ENCODE assay signal across 28 mouse cellular contexts in the genomic region with DNA sequence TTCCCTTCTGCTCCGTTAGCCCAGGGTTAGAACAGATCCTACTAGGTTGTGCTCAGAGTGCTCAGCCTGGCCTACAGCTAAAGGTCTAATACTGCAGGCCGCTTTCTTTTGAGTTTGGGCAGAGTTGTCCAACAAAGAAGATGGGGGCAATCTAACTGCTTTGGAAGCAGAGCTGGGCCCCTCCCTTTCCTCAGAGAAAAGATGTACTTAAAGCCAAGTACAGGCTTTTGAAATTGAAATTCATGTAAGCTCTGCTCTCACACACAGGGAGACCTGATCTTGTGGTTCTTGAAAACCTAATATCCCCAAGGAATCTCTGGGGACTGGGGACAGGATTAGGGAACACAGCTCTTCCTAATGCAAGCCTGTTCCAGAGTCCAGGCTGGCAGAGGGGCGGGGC.
DNase-seq lines count a peak whose midpoint lies in the region; ATAC-seq lines count a peak whose summit lies in the region.
"Had no signal": no experiment of that assay in that cellular context is flagged by ENCODE, and none has a peak within 500 bp of the region (broad histone marks: within the 10 kb centered on the region; RNA-seq: fewer than 3 reads in every experiment).

No protein-coding gene starts in this region.

- ATAC-seq in limb, embryonic 11.5 days (ENCODE audit: insufficient number of reproducible peaks, low FRiP score, low TSS enrichment, low read depth), result no peak
- no peak for ATAC-seq in midbrain, embryonic 12.5 days (ENCODE audit: low FRiP score, low read depth)
- ATAC-seq: activated CD4-positive, CD25-positive, alpha-beta regulatory T cell, adult 4 months; forebrain, embryonic 13.5 days; forebrain, embryonic 16.5 days; hindbrain, postnatal 0 days; Patski had no signal

- H3K27ac ChIP-seq in limb, embryonic 11.5 days (replicated peaks; ENCODE audit: low read depth, low read length), result no peak overlapping the region
- H3K27ac ChIP-seq in limb, embryonic 10.5 days, result no peak overlapping the region
- 0 out of 2 replicates have a peak overlapping the region, but pooled peaks have one; percentile 7 for H3K27ac ChIP-seq in midbrain, embryonic 12.5 days (replicated peaks)
- H3K27ac ChIP-seq in midbrain, embryonic 10.5 days (replicated peaks), result no peak overlapping the region
- H3K27ac ChIP-seq: forebrain, embryonic 10.5 days; forebrain, embryonic 13.5 days; heart, embryonic 15.5 days; hindbrain, embryonic 12.5 days; hindbrain, postnatal 0 days had no signal

- H3K4me1 ChIP-seq in limb, embryonic 11.5 days (ENCODE audit: control insufficient read depth, insufficient read depth, low read length), result peaks cover 31% of the 10 kb centered on the region
- peaks cover 70% of the 10 kb centered on the region for H3K4me1 ChIP-seq in limb, embryonic 10.5 days
- peaks cover 21% of the 10 kb centered on the region for H3K4me1 ChIP-seq in midbrain, embryonic 12.5 days
- H3K4me1 ChIP-seq in midbrain, embryonic 10.5 days, result peaks cover 27% of the 10 kb centered on the region

- DNase-seq in heart, adult 11 months, result peak; percentile 41
- DNase-seq in heart, adult 8-10 months (ENCODE audit: low spot score), result no peak
- DNase-seq in limb, embryonic 11.5 days (ENCODE audit: low spot score), result no peak
- DNase-seq in limb, embryonic 10.5 days (ENCODE audit: low spot score), result no peak
- no peak for DNase-seq in midbrain, embryonic 10.5 days (ENCODE audit: low spot score)
- DNase-seq in ZHBTc4 (ENCODE audit: low read depth, low spot score), result peak; percentile 80
- no peak for DNase-seq in embryo, embryonic 10.5 days (ENCODE audit: low spot score)
- DNase-seq: adrenal gland, adult 8-10 months; adrenal gland, postnatal 25 days; cerebellum, adult 11-12 months; cerebellum, adult 8-10 months; cerebellum, postnatal 10 days; cerebellum, postnatal 36 days; gastrocnemius, postnatal 10 days; gastrocnemius, postnatal 36 days; heart, postnatal 10 days; heart, postnatal 36 days had no signal

- no peak overlapping the region for H3K4me2 ChIP-seq in limb, embryonic 11.5 days (ENCODE audit: low read depth, severe bottlenecking)
- H3K4me2 ChIP-seq in midbrain, embryonic 12.5 days (replicated peaks), result no peak overlapping the region
- H3K4me2 ChIP-seq: forebrain, embryonic 13.5 days; heart, embryonic 12.5 days; heart, embryonic 15.5 days; hindbrain, embryonic 12.5 days had no signal

- WGBS in limb, embryonic 11.5 days, result 91% methylated on average over 3 of the region's 3 CpGs
- WGBS in limb, embryonic 10.5 days, result 90% methylated on average over 3 of the region's 3 CpGs
- 79% methylated on average over 3 of the region's 3 CpGs for whole genome bisulfite sequencing in midbrain, embryonic 12.5 days
- 82% methylated on average over 3 of the region's 3 CpGs for WGBS in midbrain, embryonic 10.5 days

- H3K9me3 ChIP-seq in limb, embryonic 11.5 days (ENCODE audit: control insufficient read depth, low read length), result no peaks in the 10 kb centered on the region
- no peaks in the 10 kb centered on the region for H3K9me3 ChIP-seq in limb, embryonic 10.5 days (replicated peaks)
- no peaks in the 10 kb centered on the region for H3K9me3 ChIP-seq in midbrain, embryonic 12.5 days
- H3K9me3 ChIP-seq in midbrain, embryonic 10.5 days (replicated peaks), result no peaks in the 10 kb centered on the region
- H3K9me3 ChIP-seq: forebrain, embryonic 10.5 days; forebrain, embryonic 13.5 days; G1E; heart, embryonic 12.5 days; heart, embryonic 15.5 days; hindbrain, embryonic 12.5 days had no signal

- H3K9ac ChIP-seq in limb, embryonic 11.5 days (ENCODE audit: low read length), result 0 out of 2 replicates have a peak overlapping the region, but pooled peaks have one; percentile 9
- no peak overlapping the region for H3K9ac ChIP-seq in midbrain, embryonic 12.5 days (replicated peaks)
- H3K9ac ChIP-seq: forebrain, embryonic 13.5 days; heart, embryonic 12.5 days; heart, embryonic 15.5 days; hindbrain, embryonic 12.5 days had no signal

- no peaks in the 10 kb centered on the region for H3K36me3 ChIP-seq in limb, embryonic 11.5 days (ENCODE audit: control insufficient read depth, insufficient read depth, low read length)
- peaks cover 22% of the 10 kb centered on the region for H3K36me3 ChIP-seq in limb, embryonic 10.5 days
- no peaks in the 10 kb centered on the region for H3K36me3 ChIP-seq in midbrain, embryonic 12.5 days
- no peaks in the 10 kb centered on the region for H3K36me3 ChIP-seq in midbrain, embryonic 10.5 days
- H3K36me3 ChIP-seq: forebrain, embryonic 10.5 days; G1E; heart, embryonic 12.5 days; heart, embryonic 15.5 days; hindbrain, embryonic 12.5 days had no signal

- H3K4me3 ChIP-seq in limb, embryonic 11.5 days (ENCODE audit: low read depth, low read length), result no peak overlapping the region
- no peak overlapping the region for H3K4me3 ChIP-seq in limb, embryonic 10.5 days
- no peak overlapping the region for H3K4me3 ChIP-seq in midbrain, embryonic 12.5 days
- H3K4me3 ChIP-seq in midbrain, embryonic 10.5 days, result no peak overlapping the region
- H3K4me3 ChIP-seq: forebrain, embryonic 10.5 days; forebrain, embryonic 13.5 days; heart, embryonic 12.5 days; heart, embryonic 15.5 days; hindbrain, embryonic 12.5 days had no signal

- H3K27me3 ChIP-seq in limb, embryonic 11.5 days (ENCODE audit: control insufficient read depth, insufficient read depth, low read length), result no peaks in the 10 kb centered on the region
- H3K27me3 ChIP-seq in limb, embryonic 10.5 days (ENCODE audit: low read depth, poor library complexity, severe bottlenecking), result no peaks in the 10 kb centered on the region
- no peaks in the 10 kb centered on the region for H3K27me3 ChIP-seq in midbrain, embryonic 12.5 days
- no peaks in the 10 kb centered on the region for H3K27me3 ChIP-seq in midbrain, embryonic 10.5 days (ENCODE audit: low read depth, poor library complexity, severe bottlenecking)
- H3K27me3 ChIP-seq: forebrain, embryonic 13.5 days; heart, embryonic 12.5 days; heart, embryonic 15.5 days; hindbrain, embryonic 12.5 days had no signal

Comparison
In these comparisons a context has a peak if more than half of its experiments do, and no peak if none do; other contexts are left out.
1. DNase-seq: peak in heart, adult 11 months (single experiment) and ZHBTc4 (single experiment); none in heart, adult 8-10 months (single experiment), limb, embryonic 11.5 days (single experiment), limb, embryonic 10.5 days (single experiment), midbrain, embryonic 10.5 days (single experiment) and embryo, embryonic 10.5 days (single experiment).